Mouse (Mus musculus) hindbrain, embryonic 14.5 days (tissue): Measurements from ENCODE around the gene Fcgr2b. TPM values are rescaled to one million over a fixed set of nuclear protein-coding genes. Genes with fewer than 3 reads are reported as not detected.
"Not testable (repeated sequence)": the region's sequence is repeated elsewhere in the genome, so short reads cannot be mapped to it uniquely, and the experiment has no call there.

Experiments used
- ATAC-seq: fragments of 200-750 bp; cut with Nextera tagmentation; 2 replicates; pipeline ENCODE4 v1.8.0; 2017; ENCODE audit warnings: moderate number of reproducible peaks, mild to moderate bottlenecking, moderate TSS enrichment, moderate library complexity; ENCODE audit not compliant: low FRiP score
- DNase-seq: peaks from one replicate; pipeline ENCODE4 v3.0.0-alpha.2; 2015; ENCODE audit warnings: low spot score
- H3K27ac ChIP-seq: fragments of 300-500 bp; sonication (generic); 2 replicates; pipeline ENCODE4 v1.5.1; 2014; ENCODE audit warnings: mild to moderate bottlenecking, moderate library complexity
- H3K27me3 ChIP-seq: fragments of 300-500 bp; sonication (generic); 2 replicates; pipeline ENCODE4 v1.6.1; 2014; ENCODE audit warnings: mild to moderate bottlenecking, low read length, mixed read lengths; ENCODE audit not compliant: control insufficient read depth, insufficient read depth
- H3K36me3 ChIP-seq: fragments of 300-500 bp; sonication (generic); replicated peaks from 2 replicates; pipeline ENCODE4 v1.6.1; 2014; ENCODE audit not compliant: control insufficient read depth, insufficient read depth
- H3K4me1 ChIP-seq: fragments of 300-500 bp; sonication (generic); replicated peaks from 2 replicates; pipeline ENCODE4 v1.6.1; 2014; ENCODE audit warnings: antibody characterized with exemption, low read length, mixed read lengths; ENCODE audit not compliant: control insufficient read depth, insufficient read depth
- H3K4me2 ChIP-seq: fragments of 300-500 bp; sonication (generic); replicated peaks from 2 replicates; pipeline ENCODE4 v1.6.1; 2014; ENCODE audit warnings: mild to moderate bottlenecking, moderate library complexity
- H3K4me3 ChIP-seq: fragments of 300-500 bp; sonication (generic); replicated peaks from 2 replicates; pipeline ENCODE4 v1.5.1; 2014; ENCODE audit warnings: mild to moderate bottlenecking, low read length
- H3K9ac ChIP-seq: fragments of 300-500 bp; sonication (generic); 2 replicates; pipeline ENCODE4 v1.6.1; 2014
- H3K9me3 ChIP-seq: fragments of 300-500 bp; sonication (generic); 2 replicates; pipeline ENCODE4 v1.6.1; 2016; ENCODE audit warnings: low read length; ENCODE audit not compliant: control insufficient read depth
- WGBS: fragments of 180-500 bp; shearing (Covaris S2); extraction: QIAGEN DNeasy Blood & Tissue Kit; methylation state at CpG from one replicate; pipeline ENCODE4 v1.1.7; 2014; 5-methylcytosine and 5-hydroxymethylcytosine counted together
- polyA plus RNA-seq: library from polyadenylated mRNA; unstranded; fragments of >200 nt; fragmentation: Nextera tagmentation; extraction: Ambion mirVana; gene quantifications from 2 replicates; pipeline ENCODE4 v1.2.1, GENCODE M21; 2014

Gene Fcgr2b
- polyA plus RNA-seq, 1 experiment from 2014 or later, result 1.2 TPM

DNA sequence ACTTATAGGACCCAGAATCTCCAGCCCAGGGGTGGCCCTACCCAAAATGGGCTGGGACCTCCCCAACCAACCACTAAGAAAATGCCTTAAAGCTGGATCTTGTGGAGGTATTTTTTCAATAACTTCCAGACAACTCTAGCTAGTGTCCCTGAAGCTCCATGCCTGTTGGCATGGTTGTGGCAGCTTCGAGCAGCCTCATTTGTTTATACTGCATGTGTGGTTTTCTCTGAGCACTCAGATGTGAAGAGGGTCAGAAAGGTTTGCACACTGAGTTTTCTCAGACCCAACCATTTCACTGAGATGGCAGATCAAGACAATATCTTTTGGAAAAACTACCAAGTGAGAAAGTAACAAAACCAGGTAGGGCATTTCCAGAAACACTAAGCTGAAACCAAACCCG is 6.0 kb upstream of the Fcgr2b start:
- Histone ChIP-seq H3K27me3 (no peaks in the 10 kb centered on the region), H3K4me3 (no peak overlapping the region), H3K9ac (no peak overlapping the region), H3K36me3 (no peaks in the 10 kb centered on the region), H3K27ac (no peak overlapping the region), H3K4me2 (no peak overlapping the region), H3K4me1 (no peaks in the 10 kb centered on the region), H3K9me3 (no peaks in the 10 kb centered on the region)
- ATAC-seq, result no peak
- no peak for DNase-seq
- 90% methylated on average over 2 of the region's 2 CpGs for WGBS

- not testable (repeated sequence) for H3K4me3 ChIP-seq, H3K36me3 ChIP-seq, H3K9me3 ChIP-seq, ATAC-seq, H3K27ac ChIP-seq, H3K9ac ChIP-seq, H3K4me1 ChIP-seq, H3K27me3 ChIP-seq, H3K4me2 ChIP-seq, DNase-seq
- WGBS, result 82% methylated on average over 1 of the region's 1 CpGs
Measured at GRCm38 (mm10) chr1:170981679-170982078, 5.3 kb upstream of the Fcgr2b start.

DNA sequence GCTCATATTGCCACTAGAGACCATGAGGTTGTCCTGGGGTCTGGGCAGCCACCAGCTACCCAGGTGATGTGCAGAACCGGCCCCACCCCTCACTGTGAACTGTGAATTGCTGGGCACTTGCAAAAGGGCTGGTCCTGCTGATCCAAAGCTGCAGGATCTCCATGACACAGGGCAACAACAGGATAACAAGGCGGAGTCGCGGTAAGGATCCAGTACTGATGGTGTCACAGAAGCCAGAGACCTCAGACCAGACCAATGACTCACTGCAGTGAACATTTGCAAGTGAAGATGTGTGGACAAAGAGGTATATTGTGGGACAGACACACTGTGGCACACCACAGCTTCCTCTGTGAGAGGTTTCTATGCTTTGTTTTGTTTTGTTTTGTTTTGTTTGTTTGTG is 2.3 kb upstream of the Fcgr2b start:
- 84% methylated on average over 4 of the region's 4 CpGs for WGBS
- H3K27me3 ChIP-seq, result no peaks in the 10 kb centered on the region
- DNase-seq (no peak), ATAC-seq (no peak)
- H3K27ac ChIP-seq, result no peak overlapping the region
- no peak overlapping the region for H3K9ac ChIP-seq
- H3K4me3 ChIP-seq, result no peak overlapping the region
- H3K36me3 ChIP-seq, result no peaks in the 10 kb centered on the region
- no peaks in the 10 kb centered on the region for H3K9me3 ChIP-seq
- no peak overlapping the region for H3K4me2 ChIP-seq
- no peaks in the 10 kb centered on the region for H3K4me1 ChIP-seq

- Histone ChIP-seq H3K27me3 (no peaks in the 10 kb centered on the region), H3K9ac (no peak overlapping the region), H3K4me3 (no peak overlapping the region), H3K4me1 (no peaks in the 10 kb centered on the region), H3K36me3 (no peaks in the 10 kb centered on the region), H3K9me3 (no peaks in the 10 kb centered on the region), H3K4me2 (no peak overlapping the region), H3K27ac (no peak overlapping the region)
- WGBS, result 72% methylated on average over 7 of the region's 7 CpGs
- DNase-seq (no peak), ATAC-seq (no peak)
Measured at GRCm38 (mm10) chr1:170975751-170976161, 591 bp downstream of the Fcgr2b start.

- H3K9ac ChIP-seq, H3K27me3 ChIP-seq, H3K4me3 ChIP-seq, H3K36me3 ChIP-seq, H3K9me3 ChIP-seq, H3K27ac ChIP-seq, DNase-seq, ATAC-seq, H3K4me1 ChIP-seq, H3K4me2 ChIP-seq: not testable (repeated sequence)
- WGBS, result 87% methylated on average over 2 of the region's 2 CpGs
Measured at GRCm38 (mm10) chr1:170975350-170975749, 997 bp downstream of the Fcgr2b start.

DNA sequence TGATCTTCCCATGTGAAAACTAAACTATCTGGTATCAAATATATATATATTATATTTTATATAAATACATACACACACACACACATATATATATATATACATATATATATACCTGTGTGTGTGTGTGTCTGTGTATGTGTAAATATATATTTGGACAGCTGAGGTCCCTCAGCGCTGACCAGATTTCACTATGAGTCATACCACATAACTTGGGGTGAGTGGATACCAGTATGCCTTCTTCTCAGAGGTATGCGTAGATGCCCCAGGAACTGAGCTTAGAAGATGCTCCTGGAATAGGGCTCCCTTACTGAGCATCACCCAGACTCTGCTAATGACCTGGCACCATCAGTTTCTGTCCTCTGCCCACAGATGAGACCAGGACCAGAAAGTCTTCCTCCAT is 1.6 kb downstream of the Fcgr2b start:
- no peaks in the 10 kb centered on the region for H3K36me3 ChIP-seq
- H3K9me3 ChIP-seq, result no peaks in the 10 kb centered on the region
- H3K4me1 ChIP-seq, result no peaks in the 10 kb centered on the region
- no peak overlapping the region for H3K9ac ChIP-seq
- 88% methylated on average over 2 of the region's 2 CpGs for WGBS
- ATAC-seq (no peak), DNase-seq (no peak)
- no peak overlapping the region for H3K27ac ChIP-seq
- H3K27me3 ChIP-seq, result no peaks in the 10 kb centered on the region
- H3K4me3 ChIP-seq, result no peak overlapping the region
- H3K4me2 ChIP-seq, result no peak overlapping the region

DNA sequence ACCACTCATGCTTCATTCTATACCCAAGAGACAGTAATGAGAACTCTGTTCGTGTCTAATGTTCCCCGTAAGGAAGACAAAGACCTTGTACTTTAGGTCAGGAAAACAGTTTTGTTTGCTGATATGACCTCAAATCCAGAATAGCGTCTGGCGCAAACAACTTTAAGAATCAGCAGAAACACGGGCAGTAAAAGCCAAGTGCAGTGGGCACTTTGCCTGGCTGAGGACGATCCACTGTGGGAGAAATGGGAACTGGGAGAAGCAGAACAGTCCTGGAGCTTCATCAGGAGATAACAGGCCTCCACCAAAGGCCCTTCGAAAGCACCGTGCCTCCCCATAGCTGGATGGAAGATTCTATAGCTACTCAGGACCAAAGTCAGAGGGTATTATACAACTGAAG is 2.2 kb downstream of the Fcgr2b start:
- Histone ChIP-seq H3K4me2 (no peak overlapping the region), H3K27me3 (no peaks in the 10 kb centered on the region), H3K36me3 (no peaks in the 10 kb centered on the region), H3K9ac (no peak overlapping the region), H3K4me1 (no peaks in the 10 kb centered on the region), H3K4me3 (no peak overlapping the region), H3K9me3 (no peaks in the 10 kb centered on the region), H3K27ac (no peak overlapping the region)
- no peak for DNase-seq
- WGBS, result 87% methylated on average over 8 of the region's 8 CpGs
- ATAC-seq, result no peak

DNA sequence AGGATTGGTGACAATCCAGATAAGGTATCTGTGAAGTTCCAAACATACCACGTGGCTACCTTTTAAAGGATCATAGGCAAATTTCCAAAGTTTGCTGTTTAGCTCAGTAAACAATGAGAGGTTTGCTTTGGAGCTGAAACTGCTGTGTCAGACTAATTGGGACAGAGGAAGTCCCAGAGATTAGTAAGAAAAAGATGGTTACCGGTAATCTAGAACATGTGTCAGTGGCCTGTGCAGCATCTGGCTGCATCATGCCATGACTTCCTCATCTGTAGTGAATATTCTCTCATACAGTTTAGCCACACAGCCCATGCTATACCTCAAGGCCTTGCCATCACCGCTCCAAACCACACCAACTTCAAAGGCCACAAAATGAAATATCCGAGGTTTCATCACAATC is 3.4 kb downstream of the Fcgr2b start:
- no peak for DNase-seq
- H3K36me3 ChIP-seq, result no peaks in the 10 kb centered on the region
- H3K9me3 ChIP-seq, result no peaks in the 10 kb centered on the region
- 90% methylated on average over 4 of the region's 4 CpGs for WGBS
- no peak overlapping the region for H3K4me2 ChIP-seq
- H3K27me3 ChIP-seq, result no peaks in the 10 kb centered on the region
- no peaks in the 10 kb centered on the region for H3K4me1 ChIP-seq
- no peak overlapping the region for H3K9ac ChIP-seq
- H3K27ac ChIP-seq, result no peak overlapping the region
- H3K4me3 ChIP-seq, result no peak overlapping the region
- no peak for ATAC-seq

GRCm38 (mm10) chr1:170972494-170972893 is 3.9 kb downstream of the Fcgr2b start:
- Histone ChIP-seq H3K27ac (no peak overlapping the region), H3K9ac (no peak overlapping the region), H3K9me3 (no peaks in the 10 kb centered on the region), H3K4me1 (no peaks in the 10 kb centered on the region), H3K27me3 (no peaks in the 10 kb centered on the region), H3K36me3 (no peaks in the 10 kb centered on the region), H3K4me2 (no peak overlapping the region), H3K4me3 (no peak overlapping the region)
- DNase-seq (no peak), ATAC-seq (no peak)
- WGBS, result 85% methylated on average over 6 of the region's 6 CpGs

DNA sequence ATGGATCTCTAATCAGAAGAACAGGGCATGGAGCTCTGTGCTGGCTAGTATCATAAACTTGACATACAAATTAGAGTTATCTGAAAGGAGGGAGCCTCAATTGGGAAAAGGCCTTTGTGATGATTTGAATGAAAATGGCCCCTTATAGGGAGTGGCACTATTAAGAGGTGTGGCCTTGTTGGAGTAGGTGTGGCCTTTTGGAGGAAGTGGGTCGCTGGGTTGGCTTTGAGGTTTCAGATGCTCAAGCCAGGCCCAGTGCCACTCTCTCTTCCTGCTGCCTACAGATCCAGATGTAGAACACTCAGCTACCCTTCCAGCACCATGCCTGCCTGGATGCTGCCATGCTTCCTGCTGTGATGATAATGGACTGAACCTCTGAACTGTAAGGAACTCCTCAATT is 7.8 kb downstream of the Fcgr2b start:
- Histone ChIP-seq H3K9me3 (no peaks in the 10 kb centered on the region), H3K9ac (no peak overlapping the region), H3K36me3 (no peaks in the 10 kb centered on the region), H3K27ac (no peak overlapping the region), H3K4me1 (no peaks in the 10 kb centered on the region), H3K27me3 (no peaks in the 10 kb centered on the region), H3K4me2 (no peak overlapping the region), H3K4me3 (no peak overlapping the region)
- no peak for ATAC-seq
- DNase-seq, result no peak
- WGBS, result 68% methylated on average over 1 of the region's 1 CpGs
